Mouse (Mus musculus) forebrain, embryonic 16.5 days (tissue): Measurements from ENCODE around the gene Cep95. TPM values are rescaled to one million over a fixed set of nuclear protein-coding genes. Genes with fewer than 3 reads are reported as not detected.

ENCODE experiments used
- ATAC-seq: fragments of 200-750 bp; cut with Nextera tagmentation; 2 replicates; pipeline ENCODE4 v1.8.0; 2017; ENCODE audit warnings: mild to moderate bottlenecking, moderate library complexity
- H3K27ac ChIP-seq: fragments of 300-500 bp; sonication (generic); 2 replicates; pipeline ENCODE4 v1.5.1; 2014; ENCODE audit warnings: low read length, control low read depth
- H3K27me3 ChIP-seq: fragments of 300-500 bp; sonication (generic); replicated peaks from 2 replicates; pipeline ENCODE4 v1.6.1; 2014; ENCODE audit warnings: low read length; ENCODE audit not compliant: control insufficient read depth, insufficient read depth
- H3K36me3 ChIP-seq: fragments of 300-500 bp; sonication (generic); 2 replicates; pipeline ENCODE4 v1.6.1; 2014; ENCODE audit not compliant: control insufficient read depth, insufficient read depth
- H3K4me1 ChIP-seq: fragments of 300-500 bp; sonication (generic); replicated peaks from 2 replicates; pipeline ENCODE4 v1.6.1; 2014; ENCODE audit warnings: low read length; ENCODE audit not compliant: control insufficient read depth, insufficient read depth
- H3K4me2 ChIP-seq: fragments of 300-500 bp; sonication (generic); 2 replicates; pipeline ENCODE4 v1.6.1; 2014; ENCODE audit warnings: mild to moderate bottlenecking, low read length, control low read depth
- H3K4me3 ChIP-seq: fragments of 300-500 bp; sonication (generic); replicated peaks from 2 replicates; pipeline ENCODE4 v1.5.1; 2014; ENCODE audit warnings: mild to moderate bottlenecking, low read length, control low read depth
- H3K9ac ChIP-seq: fragments of 300-500 bp; sonication (generic); replicated peaks from 2 replicates; pipeline ENCODE4 v1.6.1; 2014; ENCODE audit warnings: low read depth, low read length, control low read depth
- H3K9me3 ChIP-seq: fragments of 300-500 bp; sonication (generic); 2 replicates; pipeline ENCODE4 v1.6.1; 2016; ENCODE audit warnings: low read length; ENCODE audit not compliant: control insufficient read depth
- WGBS: fragments of 180-500 bp; shearing (Covaris S2); extraction: QIAGEN DNeasy Blood & Tissue Kit; methylation state at CpG from one replicate; pipeline ENCODE4 v1.1.7; 2014; 5-methylcytosine and 5-hydroxymethylcytosine counted together
- polyA plus RNA-seq: library from polyadenylated mRNA; unstranded; fragments of >200 nt; fragmentation: Nextera tagmentation; extraction: Ambion mirVana; gene quantifications from 2 replicates; pipeline ENCODE4 v1.2.1, GENCODE M21; 2015

Gene Cep95
- polyA plus RNA-seq, 1 experiment from 2014 or later, result 22.5 TPM

- no peaks in the 10 kb centered on the region for H3K4me1 ChIP-seq
- no peaks in the 10 kb centered on the region for H3K9me3 ChIP-seq
- no peak overlapping the region for H3K4me3 ChIP-seq
- 95% methylated on average over 4 of the region's 4 CpGs for WGBS
- H3K27me3 ChIP-seq, result no peaks in the 10 kb centered on the region
- H3K27ac ChIP-seq, result no peak overlapping the region
- peaks cover 23% of the 10 kb centered on the region for H3K36me3 ChIP-seq
- no peak overlapping the region for H3K9ac ChIP-seq
- H3K4me2 ChIP-seq, result no peak overlapping the region
- no peak for ATAC-seq
These were observed 21.5 kb upstream of the Cep95 start for GRCm38 (mm10) chr11:106767516-106767915.

GRCm38 (mm10) chr11:106770195-106770974 lies 18.7 kb upstream of the Cep95 start:
- H3K27me3 ChIP-seq, result no peaks in the 10 kb centered on the region
- H3K4me1 ChIP-seq, result no peaks in the 10 kb centered on the region
- H3K36me3 ChIP-seq, result peaks cover 29% of the 10 kb centered on the region
- no peak overlapping the region for H3K4me2 ChIP-seq
- WGBS, result 97% methylated on average over 9 of the region's 9 CpGs
- no peak overlapping the region for H3K4me3 ChIP-seq
- ATAC-seq, result no peak
- H3K9me3 ChIP-seq, result no peaks in the 10 kb centered on the region
- no peak overlapping the region for H3K9ac ChIP-seq
- no peak overlapping the region for H3K27ac ChIP-seq

GRCm38 (mm10) chr11:106773061-106773460 lies 16.0 kb upstream of the Cep95 start:
- 90% methylated on average over 9 of the region's 9 CpGs for WGBS
- H3K9me3 ChIP-seq, result no peaks in the 10 kb centered on the region
- H3K9ac ChIP-seq, result no peak overlapping the region
- peaks cover 23% of the 10 kb centered on the region for H3K36me3 ChIP-seq
- H3K4me2 ChIP-seq, result no peak overlapping the region
- no peaks in the 10 kb centered on the region for H3K4me1 ChIP-seq
- H3K27ac ChIP-seq, result no peak overlapping the region
- no peak overlapping the region for H3K4me3 ChIP-seq
- no peak for ATAC-seq
- no peaks in the 10 kb centered on the region for H3K27me3 ChIP-seq

- H3K36me3 ChIP-seq, result peaks cover 15% of the 10 kb centered on the region
- H3K9ac ChIP-seq, result no peak overlapping the region
- H3K4me1 ChIP-seq, result peaks cover 13% of the 10 kb centered on the region
- no peak overlapping the region for H3K27ac ChIP-seq
- H3K4me2 ChIP-seq, result no peak overlapping the region
- no peaks in the 10 kb centered on the region for H3K9me3 ChIP-seq
- H3K4me3 ChIP-seq, result no peak overlapping the region
- H3K27me3 ChIP-seq, result no peaks in the 10 kb centered on the region
- ATAC-seq, result no peak
- WGBS, result 95% methylated on average over 4 of the region's 4 CpGs
These were observed 12.1 kb upstream of the Cep95 start for GRCm38 (mm10) chr11:106776960-106777359.

- no peak overlapping the region for H3K9ac ChIP-seq
- H3K9me3 ChIP-seq, result no peaks in the 10 kb centered on the region
- H3K4me2 ChIP-seq, result no peak overlapping the region
- ATAC-seq, result no peak
- peaks cover 16% of the 10 kb centered on the region for H3K36me3 ChIP-seq
- no peak overlapping the region for H3K27ac ChIP-seq
- H3K4me3 ChIP-seq, result no peak overlapping the region
- 91% methylated on average over 3 of the region's 3 CpGs for WGBS
- H3K4me1 ChIP-seq, result peaks cover 13% of the 10 kb centered on the region
- no peaks in the 10 kb centered on the region for H3K27me3 ChIP-seq
These were observed 11.7 kb upstream of the Cep95 start for GRCm38 (mm10) chr11:106777395-106777794.

- Histone ChIP-seq H3K27ac (no peak overlapping the region), H3K36me3 (peaks cover 22% of the 10 kb centered on the region), H3K4me1 (peaks cover 13% of the 10 kb centered on the region), H3K4me3 (no peak overlapping the region), H3K9ac (no peak overlapping the region), H3K27me3 (no peaks in the 10 kb centered on the region), H3K9me3 (no peaks in the 10 kb centered on the region), H3K4me2 (no peak overlapping the region)
- 93% methylated on average over 7 of the region's 7 CpGs for WGBS
- ATAC-seq, result no peak
These were observed 10.9 kb upstream of the Cep95 start for GRCm38 (mm10) chr11:106778132-106778531.

GRCm38 (mm10) chr11:106778589-106779387 lies 10.3 kb upstream of the Cep95 start:
- Histone ChIP-seq H3K9ac (peak overlapping the region; percentile 79), H3K27me3 (no peaks in the 10 kb centered on the region), H3K9me3 (no peaks in the 10 kb centered on the region), H3K4me3 (peak overlapping the region; percentile 78), H3K4me2 (peak overlapping the region; percentile 61), H3K27ac (peak overlapping the region; percentile 92), H3K4me1 (peaks cover 13% of the 10 kb centered on the region), H3K36me3 (peaks cover 24% of the 10 kb centered on the region)
- peak; percentile 83; the same call in 1 of the 2 replicates for ATAC-seq
- 2% methylated on average over 39 of the region's 39 CpGs for WGBS

GRCm38 (mm10) chr11:106779388-106780088 lies 9.5 kb upstream of the Cep95 start, which contains the start of gene Polg2:
Gene Polg2 (minus strand): TSS chr11:106779537.
- Histone ChIP-seq H3K27ac (peak within 1 kb of the TSS; percentile 92), H3K4me2 (peak within 1 kb of the TSS; percentile 61), H3K36me3 (peaks cover 31% of the 10 kb centered on the region), H3K9me3 (no peaks in the 10 kb centered on the region), H3K4me1 (peaks cover 13% of the 10 kb centered on the region), H3K4me3 (peak within 1 kb of the TSS; percentile 78), H3K27me3 (no peaks in the 10 kb centered on the region), H3K9ac (peak within 1 kb of the TSS; percentile 79)
- whole genome bisulfite sequencing, result 2% methylated on average over 30 of the region's 30 CpGs
- peak; percentile 100 for ATAC-seq

- H3K4me1 ChIP-seq, result peaks cover 16% of the 10 kb centered on the region
- peak overlapping the region; percentile 92 for H3K27ac ChIP-seq
- no peak overlapping the region for H3K4me3 ChIP-seq
- no peak for ATAC-seq
- no peaks in the 10 kb centered on the region for H3K9me3 ChIP-seq
- H3K9ac ChIP-seq, result peak overlapping the region; percentile 79; the same call in 1 of the 2 replicates
- no peaks in the 10 kb centered on the region for H3K27me3 ChIP-seq
- peaks cover 35% of the 10 kb centered on the region for H3K36me3 ChIP-seq
- 70% methylated on average over 4 of the region's 4 CpGs for WGBS
- no peak overlapping the region; the same call in 1 of the 2 replicates for H3K4me2 ChIP-seq
These were observed 9.0 kb upstream of the Cep95 start for GRCm38 (mm10) chr11:106780089-106780425.
